Mouse (Mus musculus) kidney, adult 2 months (tissue): Measurements from ENCODE around the gene Golt1a. TPM values are rescaled to one million over a fixed set of nuclear protein-coding genes. Genes with fewer than 3 reads are reported as not detected.

Experiments
- DNase-seq: peaks from one replicate; pipeline ENCODE4 v3.0.0; 2021
- H3K27ac ChIP-seq: fragments of 200-500 bp; 2 replicates; pipeline ENCODE4 v1.5.1; 2012; ENCODE audit warnings: low read depth, low read length, control low read depth, inconsistent platforms; ENCODE audit not compliant: insufficient read depth
- H3K27me3 ChIP-seq: fragments of 200-500 bp; replicated peaks from 2 replicates; pipeline ENCODE4 v1.6.1; 2012; ENCODE audit warnings: mild to moderate bottlenecking, moderate library complexity, low read length, inconsistent platforms; ENCODE audit not compliant: control insufficient read depth, insufficient read depth
- H3K36me3 ChIP-seq: fragments of 200-500 bp; 2 replicates; pipeline ENCODE4 v1.6.1; 2012; ENCODE audit warnings: mild to moderate bottlenecking, moderate library complexity, low read length, inconsistent platforms; ENCODE audit not compliant: control insufficient read depth, insufficient read depth
- H3K4me1 ChIP-seq: fragments of 200-500 bp; 2 replicates; pipeline ENCODE4 v1.6.1; 2011; ENCODE audit warnings: low read length; ENCODE audit not compliant: control insufficient read depth, insufficient read depth
- H3K4me3 ChIP-seq: fragments of 200-500 bp; 2 replicates; pipeline ENCODE4 v1.5.1; 2011; ENCODE audit warnings: mild to moderate bottlenecking, low read depth, low read length, control low read depth; ENCODE audit not compliant: insufficient read depth
- CTCF ChIP-seq: fragments of 200-500 bp; conservative IDR thresholded peaks from 2 replicates; pipeline ENCODE4 v1.5.1; 2011; ENCODE audit warnings: low read depth, mild to moderate bottlenecking, control low read depth, low read length, moderate library complexity, mixed read lengths; ENCODE audit not compliant: insufficient read depth, insufficient read length
- POLR2A ChIP-seq: fragments of 200-500 bp; IDR thresholded peaks from one replicate; pipeline ENCODE4 v1.6.1; 2011; ENCODE audit warnings: low read depth, low read length, control low read depth
- WGBS: fragments of 180-500 bp; shearing (Covaris S2); methylation state at CpG from one replicate; pipeline ENCODE4 v1.1.7; 2018; 5-methylcytosine and 5-hydroxymethylcytosine counted together
- polyA plus RNA-seq: library from polyadenylated mRNA; depleted of rRNA; stranded (reverse); fragments of >200 nt; gene quantifications from 2 replicates; pipeline ENCODE4 v1.2.3, GENCODE M21; 2012

Golt1a gene
- polyA plus RNA-seq, 1 experiment = 18.1 TPM

DNA sequence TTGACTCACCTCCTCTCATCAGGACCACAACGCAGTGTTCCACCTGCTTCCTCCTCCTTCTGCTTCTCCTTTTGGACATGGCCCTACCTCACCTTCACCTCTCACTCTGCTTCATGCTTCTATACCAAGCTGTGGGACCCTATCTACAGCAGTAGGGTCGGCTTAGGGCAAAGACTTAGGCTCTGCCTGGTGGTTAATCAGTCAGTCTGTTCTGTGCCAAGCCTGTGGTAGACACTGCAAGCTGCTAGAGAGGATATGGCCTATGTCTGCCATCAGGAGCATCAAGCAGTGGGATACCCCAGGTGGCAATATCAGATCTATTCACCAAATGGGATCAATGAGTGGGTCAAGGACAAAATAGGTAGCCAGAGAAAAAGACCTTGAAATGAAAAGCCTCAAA lies 29.1 kb upstream of the Golt1a start:
- H3K36me3 ChIP-seq = peaks cover 3% of the 10 kb centered on the region; the same call in 1 of the 2 replicates
- WGBS = 87% methylated on average over 2 of the region's 2 CpGs
- H3K4me1 ChIP-seq = peaks cover 11% of the 10 kb centered on the region
- H3K27ac ChIP-seq = no peak overlapping the region
- no peak for DNase-seq
- H3K27me3 ChIP-seq = no peaks in the 10 kb centered on the region
- TF ChIP-seq POLR2A = no peak
- no peak for TF ChIP-seq CTCF
- no peak overlapping the region for H3K4me3 ChIP-seq

- TF ChIP-seq CTCF (no peak), POLR2A (no peak)
- Histone ChIP-seq H3K27ac (peak overlapping the region; percentile 68), H3K4me3 (no peak overlapping the region), H3K4me1 (peaks cover 21% of the 10 kb centered on the region; the same call in 1 of the 2 replicates), H3K36me3 (peaks cover 3% of the 10 kb centered on the region; the same call in 1 of the 2 replicates), H3K27me3 (no peaks in the 10 kb centered on the region)
- peak; percentile 87 for DNase-seq
- 49% methylated on average over 7 of the region's 7 CpGs for WGBS
Measured at GRCm38 (mm10) chr1:133285907-133286306, 23.7 kb upstream of the Golt1a start.

- peak overlapping the region; percentile 43; the same call in 1 of the 2 replicates for H3K27ac ChIP-seq
- TF ChIP-seq CTCF (no peak), POLR2A (no peak)
- H3K36me3 ChIP-seq = peaks cover 3% of the 10 kb centered on the region; the same call in 1 of the 2 replicates
- peaks cover 21% of the 10 kb centered on the region; the same call in 1 of the 2 replicates for H3K4me1 ChIP-seq
- WGBS = 84% methylated on average over 4 of the region's 4 CpGs
- no peak overlapping the region for H3K4me3 ChIP-seq
- no peak for DNase-seq
- H3K27me3 ChIP-seq = no peaks in the 10 kb centered on the region
Measured at GRCm38 (mm10) chr1:133287051-133287450, 22.5 kb upstream of the Golt1a start.

DNA sequence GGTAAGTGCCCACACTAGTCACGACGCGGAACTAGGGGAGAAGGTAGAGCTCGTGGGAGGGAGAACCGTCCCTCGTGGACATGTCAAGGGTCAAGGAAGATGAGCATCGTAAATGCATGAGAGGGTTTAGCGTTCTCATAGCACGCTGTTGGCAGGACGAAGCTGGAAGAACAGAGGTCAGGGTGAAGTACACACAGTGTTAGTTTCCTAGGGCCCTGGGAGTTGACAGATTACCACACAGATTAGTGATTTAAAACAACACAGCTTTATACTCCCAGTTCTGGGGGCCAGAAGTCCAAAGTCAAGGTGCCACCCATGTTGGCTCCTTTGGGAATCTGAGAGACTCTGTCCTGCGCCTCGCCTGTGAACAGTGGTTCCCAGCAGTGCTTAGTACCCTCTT lies 21.7 kb upstream of the Golt1a start:
- peaks cover 21% of the 10 kb centered on the region; the same call in 1 of the 2 replicates for H3K4me1 ChIP-seq
- TF ChIP-seq CTCF = no peak
- no peak for TF ChIP-seq POLR2A
- peak; percentile 84 for DNase-seq
- peaks cover 3% of the 10 kb centered on the region; the same call in 1 of the 2 replicates for H3K36me3 ChIP-seq
- no peak overlapping the region for H3K4me3 ChIP-seq
- H3K27me3 ChIP-seq = no peaks in the 10 kb centered on the region
- H3K27ac ChIP-seq = peak overlapping the region; percentile 43
- WGBS = 54% methylated on average over 12 of the region's 12 CpGs

DNA sequence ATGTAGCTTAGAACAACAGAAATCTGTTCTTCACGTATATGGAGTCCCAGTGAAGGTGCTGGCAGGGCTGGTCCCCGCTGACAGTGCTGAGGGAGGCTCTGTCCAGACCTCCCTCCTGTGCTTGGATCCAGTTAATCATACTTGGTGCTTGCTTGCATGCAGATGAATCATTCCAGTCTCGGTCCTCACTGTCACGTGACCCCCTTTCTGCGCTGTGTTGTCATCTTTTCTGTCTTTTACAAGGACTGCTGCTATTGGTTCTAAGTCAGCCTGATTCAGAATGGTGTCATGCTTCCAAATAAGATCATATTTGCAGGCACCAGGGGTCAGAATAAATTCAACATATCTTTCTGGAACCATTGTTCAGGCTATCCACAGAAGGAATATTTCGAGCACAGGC lies 17.7 kb upstream of the Golt1a start:
- Histone ChIP-seq H3K4me3 (no peak overlapping the region), H3K27ac (no peak overlapping the region), H3K27me3 (no peaks in the 10 kb centered on the region), H3K36me3 (peaks cover 1% of the 10 kb centered on the region; the same call in 1 of the 2 replicates), H3K4me1 (peaks cover 9% of the 10 kb centered on the region; the same call in 1 of the 2 replicates)
- no peak for DNase-seq
- 68% methylated on average over 6 of the region's 6 CpGs for WGBS
- TF ChIP-seq CTCF (no peak), POLR2A (no peak)

- TF ChIP-seq CTCF (0 out of 2 replicates have a peak, but pooled peaks have one; percentile 16), POLR2A (no peak)
- H3K4me1 ChIP-seq = peaks cover 2% of the 10 kb centered on the region; the same call in 1 of the 2 replicates
- H3K27me3 ChIP-seq = no peaks in the 10 kb centered on the region
- H3K36me3 ChIP-seq = peaks cover 1% of the 10 kb centered on the region; the same call in 1 of the 2 replicates
- no peak overlapping the region for H3K27ac ChIP-seq
- no peak for DNase-seq
- H3K4me3 ChIP-seq = no peak overlapping the region
Measured at GRCm38 (mm10) chr1:133292608-133293007, 17.0 kb upstream of the Golt1a start.

DNA sequence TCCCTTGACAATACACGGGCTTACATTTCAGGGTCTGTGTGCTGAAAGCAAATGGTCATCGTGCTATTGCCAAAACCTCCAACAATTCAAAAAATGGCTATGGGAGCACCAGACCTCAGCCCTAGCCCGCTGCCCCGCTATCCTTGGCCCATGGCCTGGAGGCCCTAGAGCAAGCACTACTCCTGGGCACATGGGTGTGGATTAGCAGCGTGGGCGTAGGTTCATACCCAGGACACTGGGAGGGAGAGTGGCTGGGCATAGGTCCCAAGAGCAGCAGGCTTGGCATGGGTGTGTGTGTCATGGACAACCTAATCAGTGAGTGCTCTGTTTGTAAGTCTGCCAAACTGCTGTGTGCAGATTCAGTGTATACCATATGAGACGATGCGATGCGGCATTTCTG lies 13.2 kb upstream of the Golt1a start:
- no peaks in the 10 kb centered on the region for H3K4me1 ChIP-seq
- no peaks in the 10 kb centered on the region for H3K27me3 ChIP-seq
- no peak overlapping the region for H3K27ac ChIP-seq
- 70% methylated on average over 9 of the region's 9 CpGs for WGBS
- TF ChIP-seq POLR2A = no peak
- no peak for TF ChIP-seq CTCF
- H3K36me3 ChIP-seq = peaks cover 1% of the 10 kb centered on the region; the same call in 1 of the 2 replicates
- no peak for DNase-seq
- no peak overlapping the region for H3K4me3 ChIP-seq
